Mouse (Mus musculus): Measurements from ENCODE around the gene Frzb. TPM values are rescaled to one million over a fixed set of nuclear protein-coding genes. Genes with fewer than 3 reads are reported as not detected.

Frzb gene
- total RNA-seq, 2 experiments from 2014 or later, result not detected

GRCm38 (mm10) chr2:80430357-80431053, 16.9 kb downstream of the Frzb start:
- no peak for ATAC-seq (replicated peaks; ENCODE audit: poor library complexity)

GRCm38 (mm10) chr2:80423116-80423515, 24.3 kb downstream of the Frzb start:
- ATAC-seq (replicated peaks; ENCODE audit: poor library complexity), result no peak

- peak; percentile 44 for ATAC-seq (replicated peaks; ENCODE audit: poor library complexity)
Observed at GRCm38 (mm10) chr2:80421990-80422389, 25.4 kb downstream of the Frzb start.

GRCm38 (mm10) chr2:80416286-80416685, 31.1 kb downstream of the Frzb start:
- no peak for ATAC-seq (replicated peaks; ENCODE audit: poor library complexity)

- no peak for ATAC-seq (replicated peaks; ENCODE audit: poor library complexity)
Observed at GRCm38 (mm10) chr2:80414387-80414786, 33.0 kb downstream of the Frzb start.

GRCm38 (mm10) chr2:80413124-80413523, 34.3 kb downstream of the Frzb start:
- no peak for ATAC-seq (replicated peaks; ENCODE audit: poor library complexity)

GRCm38 (mm10) chr2:80409893-80410574, 37.4 kb downstream of the Frzb start:
- ATAC-seq (replicated peaks; ENCODE audit: poor library complexity), result no peak

- ATAC-seq (replicated peaks; ENCODE audit: poor library complexity), result no peak
Observed at GRCm38 (mm10) chr2:80404770-80405169, 42.7 kb downstream of the Frzb start.

- ATAC-seq (replicated peaks; ENCODE audit: poor library complexity), result no peak
Observed at GRCm38 (mm10) chr2:80398595-80399099, 48.8 kb downstream of the Frzb start.

GRCm38 (mm10) chr2:80396864-80397263, 50.6 kb downstream of the Frzb start:
- ATAC-seq (replicated peaks; ENCODE audit: poor library complexity), result no peak

- ATAC-seq (replicated peaks; ENCODE audit: poor library complexity), result no peak
Observed at GRCm38 (mm10) chr2:80396057-80396456, 51.4 kb downstream of the Frzb start.

- ATAC-seq (replicated peaks; ENCODE audit: poor library complexity), result no peak
Observed at GRCm38 (mm10) chr2:80388341-80388740, 59.1 kb downstream of the Frzb start.

GRCm38 (mm10) chr2:80387668-80388067, 59.8 kb downstream of the Frzb start:
- no peak for ATAC-seq (replicated peaks; ENCODE audit: poor library complexity)

- no peak for ATAC-seq (replicated peaks; ENCODE audit: poor library complexity)
Observed at GRCm38 (mm10) chr2:80386255-80386654, 61.2 kb downstream of the Frzb start.

- no peak for ATAC-seq (replicated peaks; ENCODE audit: poor library complexity)
Observed at GRCm38 (mm10) chr2:80384447-80384846, 63.0 kb downstream of the Frzb start.

- ATAC-seq (replicated peaks; ENCODE audit: poor library complexity), result no peak
Observed at GRCm38 (mm10) chr2:80379848-80380247, 67.6 kb downstream of the Frzb start.

- no peak for ATAC-seq (replicated peaks; ENCODE audit: poor library complexity)
Observed at GRCm38 (mm10) chr2:80374892-80375291, 72.5 kb downstream of the Frzb start.

- ATAC-seq (replicated peaks; ENCODE audit: poor library complexity), result no peak
Observed at GRCm38 (mm10) chr2:80371458-80371857, 76.0 kb downstream of the Frzb start.

Measured in megakaryocyte progenitor cell, adult 5-6 weeks (primary cell).